Mouse (Mus musculus): Measurements from ENCODE around the gene Snupn. TPM values are rescaled to one million over a fixed set of nuclear protein-coding genes. Genes with fewer than 3 reads are reported as not detected.

The Snupn gene
- polyA plus RNA-seq, 1 experiment = 17.6 TPM

GRCm38 (mm10) chr9:56958689-56959088 lies 8.0 kb downstream of the Snupn start:
- TF ChIP-seq CTCF (IDR thresholded peaks at IDR 0.05; ENCODE audit: borderline replicate concordance, insufficient read depth, low read depth, low read length) (no peak), POLR2A (IDR thresholded peaks at IDR 0.05; ENCODE audit: borderline replicate concordance, insufficient read depth, low read length) (no peak)
- Histone ChIP-seq H3K27me3 (ENCODE audit: control insufficient read depth, insufficient read depth, low read length) (no peaks in the 10 kb centered on the region), H3K4me3 (replicated peaks; ENCODE audit: insufficient read depth, low read depth, low read length) (no peak overlapping the region), H3K4me1 (ENCODE audit: control insufficient read depth, insufficient read depth, low read length) (no peaks in the 10 kb centered on the region), H3K27ac (ENCODE audit: insufficient read depth, low read length) (no peak overlapping the region)
- no peak for DNase-seq
- WGBS = 90% methylated on average over 2 of the region's 2 CpGs

- 94% methylated on average over 3 of the region's 3 CpGs for WGBS
- Histone ChIP-seq H3K4me1 (ENCODE audit: control insufficient read depth, insufficient read depth, low read length) (no peaks in the 10 kb centered on the region), H3K27me3 (ENCODE audit: control insufficient read depth, insufficient read depth, low read length) (no peaks in the 10 kb centered on the region), H3K4me3 (replicated peaks; ENCODE audit: insufficient read depth, low read depth, low read length) (no peak overlapping the region), H3K27ac (ENCODE audit: insufficient read depth, low read length) (no peak overlapping the region)
- no peak for DNase-seq
- TF ChIP-seq POLR2A (IDR thresholded peaks at IDR 0.05; ENCODE audit: borderline replicate concordance, insufficient read depth, low read length) = no peak
Measured at GRCm38 (mm10) chr9:56961591-56961990, 10.9 kb downstream of the Snupn start.

- Histone ChIP-seq H3K27me3 (ENCODE audit: control insufficient read depth, insufficient read depth, low read length) (no peaks in the 10 kb centered on the region), H3K4me3 (replicated peaks; ENCODE audit: insufficient read depth, low read depth, low read length) (no peak overlapping the region), H3K27ac (ENCODE audit: insufficient read depth, low read length) (no peak overlapping the region), H3K4me1 (ENCODE audit: control insufficient read depth, insufficient read depth, low read length) (no peaks in the 10 kb centered on the region)
- WGBS = 84% methylated on average over 2 of the region's 2 CpGs
- no peak for DNase-seq
- TF ChIP-seq POLR2A (IDR thresholded peaks at IDR 0.05; ENCODE audit: borderline replicate concordance, insufficient read depth, low read length) (no peak), CTCF (IDR thresholded peaks at IDR 0.05; ENCODE audit: borderline replicate concordance, insufficient read depth, low read depth, low read length) (no peak)
Measured at GRCm38 (mm10) chr9:56970158-56970557, 19.5 kb downstream of the Snupn start.

GRCm38 (mm10) chr9:56973960-56974524 lies 23.4 kb downstream of the Snupn start:
- WGBS = 87% methylated on average over 8 of the region's 8 CpGs
- no peak overlapping the region for H3K4me3 ChIP-seq (replicated peaks; ENCODE audit: insufficient read depth, low read depth, low read length)
- no peak for DNase-seq
- no peaks in the 10 kb centered on the region for H3K27me3 ChIP-seq (ENCODE audit: control insufficient read depth, insufficient read depth, low read length)
- no peak overlapping the region for H3K27ac ChIP-seq (ENCODE audit: insufficient read depth, low read length)
- no peak for TF ChIP-seq CTCF (IDR thresholded peaks at IDR 0.05; ENCODE audit: borderline replicate concordance, insufficient read depth, low read depth, low read length)
- no peak for TF ChIP-seq POLR2A (IDR thresholded peaks at IDR 0.05; ENCODE audit: borderline replicate concordance, insufficient read depth, low read length)
- H3K4me1 ChIP-seq (ENCODE audit: control insufficient read depth, insufficient read depth, low read length) = no peaks in the 10 kb centered on the region

- no peak overlapping the region for H3K27ac ChIP-seq (ENCODE audit: insufficient read depth, low read length)
- no peaks in the 10 kb centered on the region for H3K27me3 ChIP-seq (ENCODE audit: control insufficient read depth, insufficient read depth, low read length)
- TF ChIP-seq POLR2A (IDR thresholded peaks at IDR 0.05; ENCODE audit: borderline replicate concordance, insufficient read depth, low read length) (no peak), CTCF (IDR thresholded peaks at IDR 0.05; ENCODE audit: borderline replicate concordance, insufficient read depth, low read depth, low read length) (no peak)
- no peak for DNase-seq
- H3K4me1 ChIP-seq (ENCODE audit: control insufficient read depth, insufficient read depth, low read length) = no peaks in the 10 kb centered on the region
- no peak overlapping the region for H3K4me3 ChIP-seq (replicated peaks; ENCODE audit: insufficient read depth, low read depth, low read length)
- 83% methylated on average over 3 of the region's 3 CpGs for WGBS
Measured at GRCm38 (mm10) chr9:56975199-56975598, 24.5 kb downstream of the Snupn start.

GRCm38 (mm10) chr9:56980186-56980585 lies 29.5 kb downstream of the Snupn start:
- H3K27ac ChIP-seq (ENCODE audit: insufficient read depth, low read length) = no peak overlapping the region
- WGBS = 93% methylated on average over 6 of the region's 6 CpGs
- H3K4me3 ChIP-seq (replicated peaks; ENCODE audit: insufficient read depth, low read depth, low read length) = no peak overlapping the region
- no peak for DNase-seq
- no peaks in the 10 kb centered on the region for H3K4me1 ChIP-seq (ENCODE audit: control insufficient read depth, insufficient read depth, low read length)
- H3K27me3 ChIP-seq (ENCODE audit: control insufficient read depth, insufficient read depth, low read length) = no peaks in the 10 kb centered on the region
- TF ChIP-seq CTCF (IDR thresholded peaks at IDR 0.05; ENCODE audit: borderline replicate concordance, insufficient read depth, low read depth, low read length) = no peak
- no peak for TF ChIP-seq POLR2A (IDR thresholded peaks at IDR 0.05; ENCODE audit: borderline replicate concordance, insufficient read depth, low read length)

- WGBS = 75% methylated on average over 1 of the region's 1 CpGs
- no peaks in the 10 kb centered on the region for H3K27me3 ChIP-seq (ENCODE audit: control insufficient read depth, insufficient read depth, low read length)
- H3K4me3 ChIP-seq (replicated peaks; ENCODE audit: insufficient read depth, low read depth, low read length) = no peak overlapping the region
- no peak overlapping the region for H3K27ac ChIP-seq (ENCODE audit: insufficient read depth, low read length)
- no peak for DNase-seq
- no peaks in the 10 kb centered on the region for H3K4me1 ChIP-seq (ENCODE audit: control insufficient read depth, insufficient read depth, low read length)
- TF ChIP-seq POLR2A (IDR thresholded peaks at IDR 0.05; ENCODE audit: borderline replicate concordance, insufficient read depth, low read length) = no peak
Measured at GRCm38 (mm10) chr9:56981502-56981901, 30.8 kb downstream of the Snupn start.

- 3% methylated on average over 62 of the region's 62 CpGs for WGBS
Measured at GRCm38 (mm10) chr9:56994286-56995197, 43.9 kb downstream of the Snupn start, which contains the start of gene Ptpn9. TSS of gene Ptpn9 (plus strand) at chr9:56994923.

More at GRCm38 (mm10) chr9:56994286-56995197, 43.9 kb downstream of the Snupn start, which contains the start of gene Ptpn9:
- Histone ChIP-seq H3K4me1 (ENCODE audit: control insufficient read depth, insufficient read depth, low read length) (no peaks in the 10 kb centered on the region), H3K27me3 (ENCODE audit: control insufficient read depth, insufficient read depth, low read length) (no peaks in the 10 kb centered on the region), H3K4me3 (replicated peaks; ENCODE audit: insufficient read depth, low read depth, low read length) (peak within 1 kb of the TSS; percentile 99), H3K27ac (ENCODE audit: insufficient read depth, low read length) (peak within 1 kb of the TSS; percentile 58)
- TF ChIP-seq CTCF (IDR thresholded peaks at IDR 0.05; ENCODE audit: borderline replicate concordance, insufficient read depth, low read depth, low read length) (peak; percentile 42; the same call in 1 of the 2 replicates), POLR2A (IDR thresholded peaks at IDR 0.05; ENCODE audit: borderline replicate concordance, insufficient read depth, low read length) (no peak)
- DNase-seq = peak; percentile 89 to 90

All from cerebellum, adult 2 months (tissue).